25 mouse cellular contexts compared by ENCODE assay signal in genomic region chr6:52487861-52488260, GRCm38 (mm10).
"Had no signal": no experiment of that assay in that cellular context is flagged by ENCODE, and none has a peak within 500 bp of the region (broad histone marks: within the 10 kb centered on the region; RNA-seq: fewer than 3 reads in every experiment).

No protein-coding gene starts in this region.

- H3K27ac ChIP-seq: heart, embryonic 13.5 days; heart, embryonic 15.5 days; hindbrain, embryonic 10.5 days; hindbrain, embryonic 12.5 days; hindbrain, embryonic 14.5 days; intestine, embryonic 15.5 days; limb, embryonic 12.5 days; liver, embryonic 13.5 days; liver, embryonic 15.5 days had no signal

- H3K36me3 ChIP-seq: heart, embryonic 13.5 days; heart, embryonic 15.5 days; hindbrain, embryonic 10.5 days; hindbrain, embryonic 12.5 days; intestine, embryonic 15.5 days; limb, embryonic 12.5 days; liver, embryonic 13.5 days; liver, embryonic 15.5 days had no signal

- H3K4me3 ChIP-seq: heart, adult 2 months; heart, embryonic 13.5 days; heart, embryonic 15.5 days; hindbrain, embryonic 10.5 days; hindbrain, embryonic 12.5 days; intestine, embryonic 15.5 days; layer of hippocampus, adult 2 months; limb, embryonic 12.5 days; liver, embryonic 13.5 days; liver, embryonic 15.5 days had no signal

- DNase-seq: gastrocnemius, postnatal 14 days; gastrocnemius, postnatal 36 days; heart, adult 2 months; heart, postnatal 14 days; heart, postnatal 36 days; kidney, adult 18-20 months; kidney, adult 8-10 months; kidney, postnatal 10 days; kidney, postnatal 4 days; layer of hippocampus, postnatal 36 days; left cerebral cortex, postnatal 4 days; liver; liver, embryonic 13.5 days had no signal

- H3K4me1 ChIP-seq: liver, embryonic 13.5 days; liver, embryonic 15.5 days had no signal

- ATAC-seq: hindbrain, embryonic 16.5 days; inflammation-experienced regulatory T-cells, adult 6 months; intestine, embryonic 15.5 days; intestine, postnatal 0 days had no signal
